Mouse (Mus musculus) cerebellum, adult 2 months (tissue): ENCODE data around the gene Srcin1.

Source experiments
- CTCF ChIP-seq: fragments of 200-500 bp; IDR thresholded peaks from 2 replicates; pipeline ENCODE4 v1.5.1; 2011; ENCODE audit warnings: low read depth, mild to moderate bottlenecking, control low read depth, low read length, moderate library complexity, borderline replicate concordance; ENCODE audit not compliant: insufficient read depth
- POLR2A ChIP-seq: fragments of 200-500 bp; IDR thresholded peaks from 2 replicates; pipeline ENCODE4 v1.6.1; 2011; ENCODE audit warnings: low read length, control low read depth, borderline replicate concordance; ENCODE audit not compliant: insufficient read depth

- TF ChIP-seq POLR2A (no peak), CTCF (no peak)
These were observed 14.4 kb upstream of the Srcin1 start for GRCm38 (mm10) chr11:97590227-97590960.
